Mouse (Mus musculus) lung, embryonic 16.5 days (tissue): ENCODE results near the gene Man1c1. TPM values are rescaled to one million over a fixed set of nuclear protein-coding genes. Genes with fewer than 3 reads are reported as not detected.

Experiments used
- ATAC-seq: fragments of 200-750 bp; cut with Nextera tagmentation; 2 replicates; pipeline ENCODE4 v1.8.0; 2017; ENCODE audit warnings: low read depth, mild to moderate bottlenecking, moderate library complexity
- H3K27ac ChIP-seq: fragments of 300-500 bp; sonication (generic); 2 replicates; pipeline ENCODE4 v1.5.1; 2014; ENCODE audit warnings: mild to moderate bottlenecking, control low read depth, low read length
- H3K27me3 ChIP-seq: fragments of 300-500 bp; sonication (generic); 2 replicates; pipeline ENCODE4 v1.6.1; 2014; ENCODE audit warnings: low read depth, low read length, mixed read lengths; ENCODE audit not compliant: control insufficient read depth, insufficient read depth
- H3K36me3 ChIP-seq: fragments of 300-500 bp; sonication (generic); 2 replicates; pipeline ENCODE4 v1.6.1; 2014; ENCODE audit warnings: low read length; ENCODE audit not compliant: control insufficient read depth, insufficient read depth
- H3K4me1 ChIP-seq: fragments of 300-500 bp; sonication (generic); replicated peaks from 2 replicates; pipeline ENCODE4 v1.6.1; 2014; ENCODE audit warnings: low read length, mixed read lengths; ENCODE audit not compliant: control insufficient read depth, insufficient read depth
- H3K4me2 ChIP-seq: fragments of 300-500 bp; sonication (generic); 2 replicates; pipeline ENCODE4 v1.6.1; 2014; ENCODE audit warnings: low read depth, low read length, control low read depth
- H3K4me3 ChIP-seq: fragments of 300-500 bp; sonication (generic); 2 replicates; pipeline ENCODE4 v1.5.1; 2014; ENCODE audit warnings: mild to moderate bottlenecking, low read length, control low read depth
- H3K9ac ChIP-seq: fragments of 300-500 bp; sonication (generic); 2 replicates; pipeline ENCODE4 v1.6.1; 2014; ENCODE audit warnings: low read length, control low read depth
- H3K9me3 ChIP-seq: fragments of 300-500 bp; sonication (generic); 2 replicates; pipeline ENCODE4 v1.6.1; 2016; ENCODE audit warnings: low read length; ENCODE audit not compliant: control insufficient read depth
- WGBS: fragments of 180-500 bp; shearing (Covaris S2); extraction: QIAGEN DNeasy Blood & Tissue Kit; methylation state at CpG from one replicate; pipeline ENCODE4 v1.1.7; 2014; 5-methylcytosine and 5-hydroxymethylcytosine counted together
- polyA plus RNA-seq: library from polyadenylated mRNA; unstranded; fragments of >200 nt; fragmentation: Nextera tagmentation; extraction: Ambion mirVana; gene quantifications from 2 replicates; pipeline ENCODE4 v1.2.1, GENCODE M21; 2015

Man1c1 gene
- polyA plus RNA-seq, 1 experiment from 2014 or later: 2.1 TPM

GRCm38 (mm10) chr4:134683892-134684291 is 20.2 kb downstream of the Man1c1 start:
- Histone ChIP-seq H3K36me3 (no peaks in the 10 kb centered on the region), H3K4me2 (no peak overlapping the region), H3K4me1 (peaks cover 21% of the 10 kb centered on the region), H3K27ac (peak overlapping the region; percentile 37; the same call in 1 of the 2 replicates), H3K4me3 (no peak overlapping the region), H3K9ac (no peak overlapping the region), H3K27me3 (no peaks in the 10 kb centered on the region), H3K9me3 (peaks cover 5% of the 10 kb centered on the region; the same call in 1 of the 2 replicates)
- WGBS: 29% methylated on average over 8 of the region's 8 CpGs
- no peak; the same call in 1 of the 2 replicates for ATAC-seq

- peak; percentile 76 for ATAC-seq
These were observed 21.1 kb downstream of the Man1c1 start for GRCm38 (mm10) chr4:134683008-134683407.

DNA sequence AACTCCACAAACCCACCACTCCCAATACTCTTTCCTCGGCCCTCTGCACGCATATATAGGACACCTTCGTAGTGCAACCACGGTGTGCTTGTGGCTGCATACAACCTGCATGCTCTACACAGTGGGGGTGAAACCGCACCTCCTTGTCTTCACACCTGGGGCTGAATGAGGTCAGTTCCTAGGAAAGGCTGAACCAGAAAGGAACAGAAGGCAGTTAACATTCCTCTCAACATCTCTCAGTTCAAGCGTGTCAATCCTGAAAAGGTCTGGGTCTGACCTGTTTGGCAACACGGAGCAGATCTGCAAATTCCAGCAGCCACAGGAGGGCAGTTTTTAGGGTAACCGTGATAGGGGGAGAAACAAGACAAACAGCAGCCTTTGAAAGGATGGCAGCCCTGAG is 21.7 kb downstream of the Man1c1 start:
- 62% methylated on average over 8 of the region's 8 CpGs for WGBS
- peaks cover 3% of the 10 kb centered on the region; the same call in 1 of the 2 replicates for H3K9me3 ChIP-seq
- no peak overlapping the region for H3K4me3 ChIP-seq
- H3K27me3 ChIP-seq: no peaks in the 10 kb centered on the region
- peak overlapping the region; percentile 37; the same call in 1 of the 2 replicates for H3K27ac ChIP-seq
- ATAC-seq: no peak
- peak overlapping the region; percentile 8; the same call in 1 of the 2 replicates for H3K4me2 ChIP-seq
- H3K4me1 ChIP-seq: peaks cover 21% of the 10 kb centered on the region
- no peak overlapping the region for H3K9ac ChIP-seq
- no peaks in the 10 kb centered on the region for H3K36me3 ChIP-seq

More at GRCm38 (mm10) chr4:134683008-134683407, 21.1 kb downstream of the Man1c1 start:
- Histone ChIP-seq H3K9ac (no peak overlapping the region), H3K4me1 (peaks cover 21% of the 10 kb centered on the region), H3K36me3 (no peaks in the 10 kb centered on the region), H3K27me3 (no peaks in the 10 kb centered on the region), H3K4me2 (peak overlapping the region; percentile 8; the same call in 1 of the 2 replicates), H3K27ac (peak overlapping the region; percentile 37), H3K9me3 (peaks cover 3% of the 10 kb centered on the region; the same call in 1 of the 2 replicates), H3K4me3 (no peak overlapping the region)
- 17% methylated on average over 13 of the region's 13 CpGs for WGBS

DNA sequence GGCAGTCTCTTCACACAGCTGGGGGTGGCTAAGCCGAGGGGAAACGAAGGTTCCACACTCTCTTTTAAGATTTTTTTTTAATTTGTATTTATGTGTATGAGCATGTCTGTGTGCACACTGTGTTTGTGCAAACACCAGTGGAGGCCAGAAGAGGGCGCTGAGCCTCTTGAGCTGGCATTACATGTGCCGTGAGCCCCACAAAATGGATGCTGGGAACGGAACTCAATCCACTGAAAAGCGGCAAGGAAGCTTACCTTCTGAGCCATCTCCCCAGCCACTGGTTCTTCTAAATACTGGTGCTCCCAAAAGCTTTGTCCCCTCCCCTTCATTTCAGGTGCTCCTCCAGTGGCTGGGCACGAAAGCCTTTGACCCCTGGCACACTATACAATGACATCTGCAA is 22.3 kb downstream of the Man1c1 start:
- no peak for ATAC-seq
- Histone ChIP-seq H3K27me3 (no peaks in the 10 kb centered on the region), H3K9ac (no peak overlapping the region), H3K4me2 (no peak overlapping the region), H3K4me1 (peaks cover 21% of the 10 kb centered on the region), H3K36me3 (no peaks in the 10 kb centered on the region), H3K9me3 (peaks cover 3% of the 10 kb centered on the region; the same call in 1 of the 2 replicates), H3K27ac (no peak overlapping the region), H3K4me3 (no peak overlapping the region)
- WGBS: 90% methylated on average over 7 of the region's 7 CpGs

GRCm38 (mm10) chr4:134677556-134678508 is 26.3 kb downstream of the Man1c1 start:
- no peak for ATAC-seq
- H3K4me3 ChIP-seq: no peak overlapping the region
- no peaks in the 10 kb centered on the region for H3K36me3 ChIP-seq
- no peak overlapping the region for H3K27ac ChIP-seq
- WGBS: 35% methylated on average over 17 of the region's 17 CpGs
- no peaks in the 10 kb centered on the region for H3K27me3 ChIP-seq
- no peaks in the 10 kb centered on the region for H3K9me3 ChIP-seq
- H3K4me1 ChIP-seq: peaks cover 7% of the 10 kb centered on the region
- H3K4me2 ChIP-seq: no peak overlapping the region
- H3K9ac ChIP-seq: no peak overlapping the region

DNA sequence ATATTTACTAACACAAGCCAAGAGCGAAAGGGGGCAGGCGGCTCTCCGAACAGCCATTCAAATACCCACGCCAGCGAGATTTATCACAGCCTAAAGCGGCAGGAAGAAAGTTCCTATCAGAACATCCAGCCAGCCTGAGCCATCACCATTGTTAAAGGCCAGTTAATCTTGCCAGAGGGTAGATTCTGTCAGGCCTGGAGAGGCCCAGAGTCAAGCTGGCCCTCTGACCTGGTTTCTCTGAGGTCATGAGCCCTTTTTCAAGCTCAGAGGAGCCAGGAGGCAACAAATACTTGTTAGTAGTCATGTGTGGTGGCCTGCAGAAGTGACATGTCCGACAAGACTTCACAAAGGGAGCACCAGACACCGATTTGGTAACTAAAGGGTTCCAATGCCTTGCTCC is 28.3 kb downstream of the Man1c1 start:
- H3K4me1 ChIP-seq: peaks cover 5% of the 10 kb centered on the region; the same call in 1 of the 2 replicates

DNA sequence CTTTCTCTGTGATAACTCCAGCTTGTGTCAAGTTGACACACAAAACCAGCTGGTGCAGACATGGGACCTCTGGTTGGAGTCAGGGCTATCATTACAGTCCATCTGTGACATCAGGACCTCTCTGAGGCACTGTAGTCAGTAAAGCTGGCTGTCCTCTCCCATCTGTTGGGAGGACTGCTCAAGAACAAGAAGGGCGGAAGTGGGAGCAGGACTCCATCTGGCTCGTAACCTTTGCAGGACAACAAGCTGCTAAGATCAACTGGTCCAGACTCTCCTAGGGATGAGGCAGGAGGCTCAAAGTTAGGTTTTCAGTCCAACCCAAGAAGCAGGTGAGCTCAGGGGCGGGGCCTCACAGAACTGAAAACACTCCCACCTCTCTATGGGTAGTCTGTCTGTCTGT is 29.1 kb downstream of the Man1c1 start:
- Histone ChIP-seq H3K36me3 (no peaks in the 10 kb centered on the region), H3K9ac (no peak overlapping the region), H3K9me3 (no peaks in the 10 kb centered on the region), H3K27ac (no peak overlapping the region), H3K4me1 (peaks cover 5% of the 10 kb centered on the region; the same call in 1 of the 2 replicates), H3K4me2 (no peak overlapping the region), H3K4me3 (no peak overlapping the region), H3K27me3 (no peaks in the 10 kb centered on the region)
- 90% methylated on average over 3 of the region's 3 CpGs for WGBS
- ATAC-seq: no peak

More for the DNA sequence above, 28.3 kb downstream of the Man1c1 start:
- no peaks in the 10 kb centered on the region for H3K27me3 ChIP-seq
- no peak overlapping the region for H3K9ac ChIP-seq
- H3K4me2 ChIP-seq: no peak overlapping the region
- 66% methylated on average over 8 of the region's 8 CpGs for WGBS
- no peak overlapping the region for H3K27ac ChIP-seq
- no peaks in the 10 kb centered on the region for H3K36me3 ChIP-seq
- H3K9me3 ChIP-seq: no peaks in the 10 kb centered on the region
- no peak overlapping the region for H3K4me3 ChIP-seq
- ATAC-seq: no peak

DNA sequence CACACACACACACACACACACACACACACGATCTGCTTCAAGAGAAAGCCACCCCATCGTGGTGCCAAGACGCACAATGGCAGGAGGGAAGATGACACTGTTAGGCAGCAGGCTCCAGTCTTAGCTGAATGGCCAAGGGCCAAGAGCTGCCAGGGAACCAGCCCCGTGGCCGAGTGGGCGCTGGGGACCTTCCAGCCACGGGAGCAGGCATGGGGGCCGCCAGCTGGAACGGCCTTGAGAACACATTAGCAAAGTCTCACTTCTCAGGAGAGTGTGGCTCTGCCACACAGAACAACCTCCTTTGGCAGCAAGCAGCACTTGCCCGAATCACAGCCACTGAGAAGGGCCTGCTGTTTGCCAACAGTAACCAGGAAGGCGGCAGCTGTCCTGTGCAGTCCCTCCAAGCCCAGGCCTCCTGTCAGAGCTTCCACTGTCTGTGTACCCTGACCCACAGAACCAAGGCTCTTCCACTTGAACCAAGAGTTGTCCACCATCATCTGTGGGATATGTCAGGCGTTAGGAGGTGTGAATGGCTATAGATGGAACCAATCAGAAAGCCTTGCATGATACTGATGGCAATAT is 30.1 kb downstream of the Man1c1 start:
- WGBS: 80% methylated on average over 12 of the region's 12 CpGs
- no peaks in the 10 kb centered on the region for H3K36me3 ChIP-seq
- peaks cover 5% of the 10 kb centered on the region; the same call in 1 of the 2 replicates for H3K4me1 ChIP-seq
- no peak overlapping the region for H3K27ac ChIP-seq
- H3K27me3 ChIP-seq: no peaks in the 10 kb centered on the region
- ATAC-seq: no peak
- no peaks in the 10 kb centered on the region for H3K9me3 ChIP-seq
- H3K9ac ChIP-seq: no peak overlapping the region
- H3K4me3 ChIP-seq: no peak overlapping the region
- no peak overlapping the region for H3K4me2 ChIP-seq

GRCm38 (mm10) chr4:134673151-134673550 is 30.9 kb downstream of the Man1c1 start:
- WGBS: 88% methylated on average over 8 of the region's 8 CpGs
- no peak overlapping the region for H3K27ac ChIP-seq
- H3K9me3 ChIP-seq: no peaks in the 10 kb centered on the region
- no peak overlapping the region for H3K4me2 ChIP-seq
- ATAC-seq: no peak
- no peaks in the 10 kb centered on the region for H3K36me3 ChIP-seq
- H3K27me3 ChIP-seq: no peaks in the 10 kb centered on the region
- no peak overlapping the region for H3K9ac ChIP-seq
- H3K4me3 ChIP-seq: no peak overlapping the region
- peaks cover 5% of the 10 kb centered on the region; the same call in 1 of the 2 replicates for H3K4me1 ChIP-seq
